Mouse (Mus musculus): ENCODE data around the gene Clmn. TPM values are rescaled to one million over a fixed set of nuclear protein-coding genes. Genes with fewer than 3 reads are reported as not detected.

The Clmn gene
- total and polyA plus RNA-seq, 3 experiments: not detected

DNA sequence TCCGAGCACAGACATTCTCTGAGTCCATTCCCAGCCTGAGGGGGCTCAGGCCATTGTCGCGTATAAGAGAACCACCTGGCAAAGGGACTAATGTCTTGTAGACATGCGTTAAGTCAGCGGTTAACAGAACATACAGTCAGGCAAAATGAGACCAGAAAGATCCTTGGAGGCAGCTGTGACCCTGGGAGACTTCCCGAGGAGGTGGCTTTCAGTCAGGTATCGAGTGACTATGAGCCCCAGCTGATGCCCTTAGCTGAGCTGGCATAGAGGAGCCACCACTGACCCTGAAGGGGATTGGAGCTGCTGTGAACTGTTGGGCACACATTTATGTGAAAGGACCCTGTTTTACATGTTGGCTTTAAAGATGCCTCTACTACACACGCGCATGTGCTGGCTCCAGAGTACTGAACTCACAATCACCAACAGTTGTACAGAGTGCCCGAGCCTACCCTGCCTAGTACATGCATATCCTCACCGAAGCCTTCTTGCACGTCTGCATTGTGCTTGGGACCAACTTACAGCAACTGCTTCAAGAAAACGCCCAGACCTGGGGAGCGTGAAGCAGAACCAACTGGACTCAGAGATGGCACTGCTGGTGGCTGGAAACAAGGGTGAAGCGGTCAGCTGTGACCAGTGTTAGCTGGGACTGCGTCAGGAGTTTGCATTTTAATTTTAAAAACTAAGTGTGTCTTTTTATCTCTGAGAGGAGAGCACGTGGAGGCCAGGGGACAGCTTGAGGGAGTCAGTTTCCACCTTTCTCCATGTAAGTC lies 34.0 kb downstream of the Clmn start:
- no peak for DNase-seq (ENCODE audit: low read depth, low spot score)
- Histone ChIP-seq H3K27me3 (ENCODE audit: control insufficient read depth in 1 of 2, insufficient read depth in 2 of 2, low read length in 2 of 2) (no peaks in the 10 kb centered on the region), H3K4me1 (ENCODE audit: control insufficient read depth in 1 of 2, insufficient read depth in 2 of 2, low read length in 2 of 2) (peaks cover 3 to 34% of the 10 kb centered on the region in 2 experiments; a peak in 3 of 4 replicates), H3K36me3 (ENCODE audit: control insufficient read depth in 1 of 2, insufficient read depth in 2 of 2, low read length in 2 of 2) (peaks cover 0 to 5% of the 10 kb centered on the region in 2 experiments; a peak in 1 of 4 replicates), H3K9ac (ENCODE audit: control insufficient read depth, low read depth, low read length, poor library complexity, severe bottlenecking) (no peak overlapping the region), H3K4me3 (ENCODE audit: control insufficient read depth in 1 of 2, insufficient read depth in 1 of 2, low read depth in 2 of 2, low read length in 2 of 2) (no peak overlapping the region), H3K9me3 (replicated peaks; ENCODE audit: insufficient read depth, low read length) (no peaks in the 10 kb centered on the region), H3K27ac (ENCODE audit: control insufficient read depth, low read depth, low read length) (no peak overlapping the region), H3K79me2 (ENCODE audit: control insufficient read depth, insufficient read depth, low read length, poor library complexity) (no peaks in the 10 kb centered on the region)
- TF ChIP-seq MAFK (IDR thresholded peaks at IDR 0.05; ENCODE audit: borderline replicate concordance, low read depth, low read length) (no peak), CHD1 (IDR thresholded peaks at IDR 0.05; ENCODE audit: low read depth, low read length) (no peak), MAZ (IDR thresholded peaks at IDR 0.05; ENCODE audit: low read depth, low read length) (no peak), USF1 (IDR thresholded peaks at IDR 0.05; ENCODE audit: low read depth, low read length) (no peak), HCFC1 (IDR thresholded peaks at IDR 0.05; ENCODE audit: low read depth, low read length) (no peak), GATA1 (IDR thresholded peaks at IDR 0.05; ENCODE audit: low read depth, low read length) (no peak), TCF12 (IDR thresholded peaks at IDR 0.05; ENCODE audit: low read depth, low read length) (no peak), MAX (IDR thresholded peaks at IDR 0.05; ENCODE audit: low read length) (no peak), POLR2AphosphoS2 (IDR thresholded peaks at IDR 0.05; ENCODE audit: low read length) (no peak), UBTF (IDR thresholded peaks at IDR 0.05; ENCODE audit: borderline replicate concordance, insufficient read depth, low read depth, low read length) (no peak), MYB (IDR thresholded peaks at IDR 0.05; ENCODE audit: low read depth, low read length) (no peak), MEF2A (IDR thresholded peaks at IDR 0.05; ENCODE audit: extremely low read depth, insufficient replicate concordance, low read depth, low read length, poor library complexity, severe bottlenecking) (no peak), MXI1 (IDR thresholded peaks at IDR 0.05; ENCODE audit: low read depth, low read length) (no peak)

DNA sequence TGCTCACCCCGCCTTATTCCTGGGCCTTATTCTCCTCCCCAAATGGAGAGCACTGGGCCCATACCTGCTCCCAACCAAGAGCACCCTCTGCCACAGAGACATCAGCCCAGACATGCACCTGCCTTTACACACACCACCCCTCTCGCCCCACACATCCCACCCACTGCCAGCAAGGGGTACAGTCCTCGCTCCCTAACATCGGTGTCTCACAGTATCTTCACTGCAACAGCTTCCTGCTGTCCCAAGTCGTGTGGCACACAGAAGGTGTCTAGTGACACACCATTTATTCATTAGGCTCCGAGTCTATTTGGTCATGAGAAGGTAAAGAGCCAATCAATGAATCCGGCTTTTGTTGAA lies 34.6 kb downstream of the Clmn start:
- H3K4me3 ChIP-seq (ENCODE audit: control insufficient read depth in 1 of 2, insufficient read depth in 1 of 2, low read depth in 2 of 2, low read length in 2 of 2): no peak overlapping the region
- H3K9ac ChIP-seq (ENCODE audit: control insufficient read depth, low read depth, low read length, poor library complexity, severe bottlenecking): no peak overlapping the region
- H3K79me2 ChIP-seq (ENCODE audit: control insufficient read depth, insufficient read depth, low read length, poor library complexity): no peaks in the 10 kb centered on the region
- TF ChIP-seq MAX (IDR thresholded peaks at IDR 0.05; ENCODE audit: low read length) (no peak), RAD21 (IDR thresholded peaks at IDR 0.05; ENCODE audit: low read depth, low read length) (no peak), EP300 (IDR thresholded peaks at IDR 0.05; ENCODE audit: low read depth in 1 of 2, low read length in 2 of 2) (no peak), UBTF (IDR thresholded peaks at IDR 0.05; ENCODE audit: borderline replicate concordance, insufficient read depth, low read depth, low read length) (no peak), SMC3 (IDR thresholded peaks at IDR 0.05; ENCODE audit: low read depth, low read length) (no peak), KAT2A (conservative IDR thresholded peaks at IDR 0.05; ENCODE audit: low read depth, low read length) (no peak), CHD1 (IDR thresholded peaks at IDR 0.05; ENCODE audit: low read depth, low read length) (no peak), POLR2AphosphoS5 (IDR thresholded peaks at IDR 0.05; ENCODE audit: borderline replicate concordance, low read depth, low read length) (no peak), ZKSCAN1 (IDR thresholded peaks at IDR 0.05; ENCODE audit: low read depth, low read length) (no peak), BHLHE40 (IDR thresholded peaks at IDR 0.05; ENCODE audit: borderline replicate concordance, low read depth, low read length) (no peak), GABPA (IDR thresholded peaks at IDR 0.05; ENCODE audit: low read depth, low read length) (no peak), USF2 (IDR thresholded peaks at IDR 0.05; ENCODE audit: borderline replicate concordance in 1 of 2, insufficient read depth in 1 of 2, low read depth in 1 of 2, low read length in 2 of 2) (no peak), MYB (IDR thresholded peaks at IDR 0.05; ENCODE audit: low read depth, low read length) (no peak), MXI1 (IDR thresholded peaks at IDR 0.05; ENCODE audit: low read depth, low read length) (no peak), CTCF (IDR thresholded peaks at IDR 0.05 in 2 of 3, conservative IDR thresholded peaks at IDR 0.05 in 1 of 3; ENCODE audit: control insufficient read depth in 1 of 3, insufficient read depth in 1 of 3, low read depth in 2 of 3, low read length in 3 of 3, poor library complexity in 1 of 3, severe bottlenecking in 1 of 3) (no peak)
- H3K36me3 ChIP-seq (ENCODE audit: control insufficient read depth in 1 of 2, insufficient read depth in 2 of 2, low read length in 2 of 2): peaks cover 0 to 9% of the 10 kb centered on the region in 2 experiments; a peak in 2 of 4 replicates
- no peaks in the 10 kb centered on the region for H3K27me3 ChIP-seq (ENCODE audit: control insufficient read depth in 1 of 2, insufficient read depth in 2 of 2, low read length in 2 of 2)
- no peaks in the 10 kb centered on the region for H3K9me3 ChIP-seq (replicated peaks; ENCODE audit: insufficient read depth, low read length)
- H3K4me1 ChIP-seq (ENCODE audit: control insufficient read depth in 1 of 2, insufficient read depth in 2 of 2, low read length in 2 of 2): peaks cover 3 to 36% of the 10 kb centered on the region in 2 experiments; a peak in 3 of 4 replicates
- no peak for DNase-seq (ENCODE audit: low read depth, low spot score)
- no peak overlapping the region for H3K27ac ChIP-seq (ENCODE audit: control insufficient read depth, low read depth, low read length)
